Mouse (Mus musculus): Measurements from ENCODE around the gene Gm20388.

- no peak for TF ChIP-seq CTCF (IDR thresholded peaks at IDR 0.05; ENCODE audit: low read depth)
- no peak for TF ChIP-seq EP300 (optimal IDR thresholded peaks at IDR 0.05)
These were observed 4066.9 kb downstream of the Gm20388 start for GRCm38 (mm10) chr8:123977499-123977898.
